In genomic region chr13:44913560-44913959, GRCm38 (mm10) we compare ENCODE assay signal across 9 mouse cellular contexts.
A peak's percentile ranks its signal among the peaks of the same experiment; 100 is the strongest.
DNase-seq lines count a peak whose midpoint lies in the region; TF ChIP-seq lines count a peak whose summit lies in the region.
"Had no signal": no experiment of that assay in that cellular context is flagged by ENCODE, and none has a peak within 500 bp of the region (broad histone marks: within the 10 kb centered on the region; RNA-seq: fewer than 3 reads in every experiment).

No protein-coding gene starts in this region.

- DNase-seq in cerebellum, adult 9-11 months: peak; percentile 45
- no peak for DNase-seq in cerebellum, adult 8-10 months
- no peak for DNase-seq in left cerebral cortex, adult 2 months (ENCODE audit: extremely low spot score in 1 of 2, low spot score in 2 of 2)
- no peak for DNase-seq in left cerebral cortex, postnatal 14 days (ENCODE audit: low spot score in 2 of 2)
- DNase-seq in limb, embryonic 10.5 days (ENCODE audit: low spot score): no peak
- no peak for DNase-seq in urinary bladder, postnatal 25 days (ENCODE audit: low spot score)
- DNase-seq in frontal cortex, postnatal 36 days (ENCODE audit: low spot score in 2 of 2): no peak

- no peak for TF ChIP-seq POLR2A in embryonic fibroblast, embryonic 13.5 days (IDR thresholded peaks at IDR 0.05; ENCODE audit: low read depth, low read length)

- no peak overlapping the region for H3K27ac ChIP-seq in left cerebral cortex, adult 2 months
- H3K27ac ChIP-seq in embryonic fibroblast, embryonic 13.5 days (ENCODE audit: insufficient read depth, low read length): no peak overlapping the region
- peak overlapping the region; percentile 46; the same call in 1 of the 2 replicates for H3K27ac ChIP-seq in limb, embryonic 10.5 days
- H3K27ac ChIP-seq: heart, embryonic 10.5 days had no signal

- peak; percentile 19; the same call in 1 of the 2 replicates for TF ChIP-seq CTCF in left cerebral cortex, adult 2 months (IDR thresholded peaks at IDR 0.05)
- TF ChIP-seq CTCF in embryonic fibroblast, embryonic 13.5 days (IDR thresholded peaks at IDR 0.05; ENCODE audit: borderline replicate concordance, insufficient read depth, low read length): peak; percentile 29; the same call in 1 of the 2 replicates

- no peaks in the 10 kb centered on the region for H3K9me3 ChIP-seq in limb, embryonic 10.5 days (replicated peaks)
- H3K9me3 ChIP-seq: heart, embryonic 10.5 days had no signal

- no peaks in the 10 kb centered on the region for H3K27me3 ChIP-seq in limb, embryonic 10.5 days (ENCODE audit: low read depth, poor library complexity, severe bottlenecking)

- no peak overlapping the region for H3K4me3 ChIP-seq in left cerebral cortex, adult 2 months
- no peak overlapping the region for H3K4me3 ChIP-seq in embryonic fibroblast, embryonic 13.5 days (ENCODE audit: insufficient read depth, low read length)
- H3K4me3 ChIP-seq in limb, embryonic 10.5 days: no peak overlapping the region
- H3K4me3 ChIP-seq: heart, embryonic 10.5 days had no signal

- H3K36me3 ChIP-seq in limb, embryonic 10.5 days: peaks cover 100% of the 10 kb centered on the region

- peaks cover 4% of the 10 kb centered on the region; the same call in 1 of the 2 replicates for H3K4me1 ChIP-seq in embryonic fibroblast, embryonic 13.5 days (ENCODE audit: control insufficient read depth, insufficient read depth, low read length)
- no peaks in the 10 kb centered on the region for H3K4me1 ChIP-seq in limb, embryonic 10.5 days

- intact Hi-C loops in left cerebral cortex, adult 2 months (cut with DNase I): no loop called here
- intact Hi-C loops in left cerebral cortex, postnatal 14 days (cut with DNase I): no loop called here

- 82% methylated on average over 7 of the region's 7 CpGs for WGBS in limb, embryonic 10.5 days
